Mouse (Mus musculus) stomach, postnatal 0 days (tissue): ENCODE data around the gene Rab11b. TPM values are rescaled to one million over a fixed set of nuclear protein-coding genes. Genes with fewer than 3 reads are reported as not detected.

Experiments used
- ATAC-seq: fragments of 200-750 bp; cut with Nextera tagmentation; 2 replicates; pipeline ENCODE4 v1.8.0; 2017; ENCODE audit not compliant: low FRiP score, low TSS enrichment
- DNase-seq: peaks from one replicate; pipeline ENCODE4 v3.0.0-alpha.2; 2016; ENCODE audit warnings: low spot score
- H3K27ac ChIP-seq: fragments of 300-500 bp; sonication (generic); replicated peaks from 2 replicates; pipeline ENCODE4 v1.5.1; 2014; ENCODE audit warnings: mild to moderate bottlenecking, control low read depth
- H3K27me3 ChIP-seq: fragments of 300-500 bp; sonication (generic); 2 replicates; pipeline ENCODE4 v1.6.1; 2014; ENCODE audit warnings: low read length; ENCODE audit not compliant: control insufficient read depth, insufficient read depth
- H3K36me3 ChIP-seq: fragments of 300-500 bp; sonication (generic); 2 replicates; pipeline ENCODE4 v1.6.1; 2014; ENCODE audit warnings: low read length, mixed read lengths; ENCODE audit not compliant: control insufficient read depth, insufficient read depth
- H3K4me1 ChIP-seq: fragments of 300-500 bp; sonication (generic); replicated peaks from 2 replicates; pipeline ENCODE4 v1.6.1; 2014; ENCODE audit warnings: antibody characterized with exemption; ENCODE audit not compliant: control insufficient read depth, insufficient read depth
- H3K4me2 ChIP-seq: fragments of 300-500 bp; sonication (generic); replicated peaks from 2 replicates; pipeline ENCODE4 v1.6.1; 2014; ENCODE audit warnings: low read depth, mild to moderate bottlenecking, control low read depth, moderate library complexity
- H3K4me3 ChIP-seq: fragments of 300-500 bp; sonication (generic); 2 replicates; pipeline ENCODE4 v1.5.1; 2014; ENCODE audit warnings: low read depth, low read length, control low read depth
- H3K9ac ChIP-seq: fragments of 300-500 bp; sonication (generic); 2 replicates; pipeline ENCODE4 v1.6.1; 2014; ENCODE audit warnings: mild to moderate bottlenecking, low read length, control low read depth, mixed read lengths
- H3K9me3 ChIP-seq: fragments of 300-500 bp; sonication (generic); 2 replicates; pipeline ENCODE4 v1.6.1; 2016; ENCODE audit warnings: low read length; ENCODE audit not compliant: control insufficient read depth
- CTCF ChIP-seq: IDR thresholded peaks from 2 replicates; pipeline ENCODE4 v1.5.1; 2016; ENCODE audit warnings: antibody characterized with exemption, low read depth, mild to moderate bottlenecking, moderate library complexity
- EP300 ChIP-seq: optimal IDR thresholded peaks from 2 replicates; pipeline ENCODE3; 2016; ENCODE audit warnings: antibody characterized with exemption
- WGBS: fragments of 180-500 bp; shearing (Covaris S2); extraction: QIAGEN DNeasy Blood & Tissue Kit; methylation state at CpG from one replicate; pipeline ENCODE4 v1.1.7; 2014; 5-methylcytosine and 5-hydroxymethylcytosine counted together
- polyA plus RNA-seq: library from polyadenylated mRNA; unstranded; fragments of >200 nt; fragmentation: Nextera tagmentation; extraction: Ambion mirVana; gene quantifications from 2 replicates; pipeline ENCODE4 v1.2.1, GENCODE M21; 2015

Rab11b gene
- polyA plus RNA-seq, 1 experiment from 2014 or later: 164 TPM

GRCm38 (mm10) chr17:33766389-33766788 lies 6.1 kb upstream of the Rab11b start:
- Histone ChIP-seq H3K9ac (no peak overlapping the region), H3K9me3 (no peaks in the 10 kb centered on the region), H3K27ac (no peak overlapping the region), H3K27me3 (no peaks in the 10 kb centered on the region), H3K4me2 (no peak overlapping the region), H3K4me3 (no peak overlapping the region), H3K4me1 (no peaks in the 10 kb centered on the region), H3K36me3 (no peaks in the 10 kb centered on the region)
- no peak for ATAC-seq
- 64% methylated on average over 3 of the region's 3 CpGs for WGBS
- TF ChIP-seq CTCF (no peak), EP300 (no peak)
- no peak for DNase-seq

GRCm38 (mm10) chr17:33759767-33760254 lies 519 bp downstream of the Rab11b start:
- H3K9me3 ChIP-seq: no peaks in the 10 kb centered on the region
- H3K4me3 ChIP-seq: peak overlapping the region; percentile 73
- DNase-seq (peak; percentile 99), ATAC-seq (peak; percentile 86)
- TF ChIP-seq EP300 (peak; percentile 65), CTCF (no peak)
- H3K4me1 ChIP-seq: peaks cover 10% of the 10 kb centered on the region
- WGBS: under 1% methylated on average over 35 of the region's 38 CpGs
- H3K27ac ChIP-seq: peak overlapping the region; percentile 100
- no peaks in the 10 kb centered on the region for H3K36me3 ChIP-seq
- peak overlapping the region; percentile 48 for H3K4me2 ChIP-seq
- no peaks in the 10 kb centered on the region for H3K27me3 ChIP-seq
- H3K9ac ChIP-seq: peak overlapping the region; percentile 98

- peaks cover 10% of the 10 kb centered on the region for H3K4me1 ChIP-seq
- no peak overlapping the region; the same call in 1 of the 2 replicates for H3K4me2 ChIP-seq
- H3K9ac ChIP-seq: no peak overlapping the region
- TF ChIP-seq CTCF (no peak), EP300 (no peak)
- DNase-seq (peak; percentile 80), ATAC-seq (no peak)
- H3K9me3 ChIP-seq: no peaks in the 10 kb centered on the region
- no peak overlapping the region for H3K4me3 ChIP-seq
- peak overlapping the region; percentile 70 for H3K27ac ChIP-seq
- no peaks in the 10 kb centered on the region for H3K27me3 ChIP-seq
- WGBS: 46% methylated on average over 4 of the region's 4 CpGs
- H3K36me3 ChIP-seq: no peaks in the 10 kb centered on the region
Observed at GRCm38 (mm10) chr17:33757231-33757630, 3.1 kb downstream of the Rab11b start.

GRCm38 (mm10) chr17:33756108-33756790 lies 4.1 kb downstream of the Rab11b start:
- 74% methylated on average over 3 of the region's 3 CpGs for WGBS
- peaks cover 4% of the 10 kb centered on the region; the same call in 1 of the 2 replicates for H3K36me3 ChIP-seq
- no peak for DNase-seq
- H3K9ac ChIP-seq: no peak overlapping the region
- H3K4me3 ChIP-seq: no peak overlapping the region
- peak overlapping the region; percentile 70 for H3K27ac ChIP-seq
- TF ChIP-seq CTCF (no peak), EP300 (no peak)
- H3K9me3 ChIP-seq: no peaks in the 10 kb centered on the region
- H3K4me2 ChIP-seq: no peak overlapping the region
- H3K4me1 ChIP-seq: peaks cover 10% of the 10 kb centered on the region
- H3K27me3 ChIP-seq: no peaks in the 10 kb centered on the region
- no peak for ATAC-seq

GRCm38 (mm10) chr17:33755418-33756107 lies 4.8 kb downstream of the Rab11b start:
- peaks cover 10% of the 10 kb centered on the region for H3K4me1 ChIP-seq
- WGBS: 57% methylated on average over 10 of the region's 10 CpGs
- DNase-seq (peak; percentile 66), ATAC-seq (peak; percentile 11; the same call in 1 of the 2 replicates)
- peaks cover 4% of the 10 kb centered on the region; the same call in 1 of the 2 replicates for H3K36me3 ChIP-seq
- H3K4me2 ChIP-seq: no peak overlapping the region
- H3K4me3 ChIP-seq: no peak overlapping the region
- H3K9ac ChIP-seq: no peak overlapping the region
- TF ChIP-seq CTCF: no peak
- TF ChIP-seq EP300: no peak
- H3K27me3 ChIP-seq: no peaks in the 10 kb centered on the region
- H3K9me3 ChIP-seq: no peaks in the 10 kb centered on the region
- H3K27ac ChIP-seq: peak overlapping the region; percentile 70

GRCm38 (mm10) chr17:33754656-33755055 lies 5.7 kb downstream of the Rab11b start:
- ATAC-seq (no peak), DNase-seq (no peak)
- Histone ChIP-seq H3K4me2 (no peak overlapping the region), H3K9ac (no peak overlapping the region), H3K27me3 (no peaks in the 10 kb centered on the region), H3K27ac (no peak overlapping the region), H3K9me3 (no peaks in the 10 kb centered on the region), H3K36me3 (peaks cover 4% of the 10 kb centered on the region; the same call in 1 of the 2 replicates), H3K4me1 (peaks cover 10% of the 10 kb centered on the region), H3K4me3 (no peak overlapping the region)
- TF ChIP-seq EP300: no peak
- TF ChIP-seq CTCF: peak; percentile 22; the same call in 1 of the 2 replicates
- 63% methylated on average over 1 of the region's 1 CpGs for WGBS
